Mouse (Mus musculus): ENCODE measurements around the gene Casp8. TPM values are rescaled to one million over a fixed set of nuclear protein-coding genes. Genes with fewer than 3 reads are reported as not detected.

Casp8 gene
- total RNA-seq (2012; rRNA removed) (15.1 and 15.2 TPM in 2 replicates), polyA plus RNA-seq (2012; ENCODE audit: insufficient read depth in 1 of 2, insufficient read length in 2 of 2, low read depth in 1 of 2, low replicate concordance in 2 of 2, missing spikeins in 1 of 2) (10 to 100 TPM in 1 of 2 experiments, not detected in 1; 17.5 TPM)

DNA sequence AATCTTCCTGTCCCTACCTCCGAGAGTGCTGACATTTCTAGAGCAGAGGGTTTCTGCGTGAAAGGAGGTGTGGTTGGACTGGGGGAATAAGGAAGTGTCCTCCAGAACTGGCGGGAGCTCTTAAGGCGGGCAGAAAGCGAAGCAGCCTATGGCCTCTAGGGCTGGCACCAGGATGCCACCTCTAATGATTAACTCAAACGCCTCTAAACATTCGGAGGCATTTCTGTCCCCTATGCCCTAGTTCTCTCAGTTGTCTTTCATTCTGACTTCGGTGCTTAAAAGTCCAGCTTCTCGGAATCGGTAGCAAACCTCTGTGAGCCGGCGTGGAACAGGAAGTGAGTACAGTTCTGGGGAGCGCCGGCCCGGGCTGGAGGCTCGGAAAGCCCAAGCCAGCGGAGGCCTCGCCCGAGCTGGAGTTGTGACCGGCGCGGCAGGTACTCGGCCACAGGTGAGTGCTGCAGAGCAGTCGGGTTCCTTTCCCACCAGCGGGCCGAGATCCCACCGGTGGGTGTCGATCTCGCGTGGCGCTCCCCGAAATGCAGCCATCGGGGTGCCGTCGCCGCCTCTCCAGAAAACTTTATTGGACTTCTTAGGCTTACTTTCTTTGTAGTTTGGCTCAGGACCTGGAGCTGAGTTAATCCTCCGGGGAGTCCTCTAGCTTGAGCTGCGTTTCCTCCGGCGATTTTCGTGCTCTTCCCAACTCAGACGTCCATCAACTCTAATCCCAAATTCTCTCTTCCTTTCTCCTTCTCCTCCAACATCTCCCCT is at the start of gene Casp8:
Casp8 (plus strand) TSS at position 84 of the 768 bp plus-strand sequence.
- H3K4me1 ChIP-seq (ENCODE audit: control insufficient read depth in 1 of 2, insufficient read depth in 2 of 2, low read length in 2 of 2), result peaks cover 0 to 9% of the 10 kb centered on the region in 2 experiments; a peak in 2 of 4 replicates
- H3K4me3 ChIP-seq (ENCODE audit: control insufficient read depth in 1 of 2, insufficient read depth in 1 of 2, low read depth in 2 of 2, low read length in 2 of 2), result peak within 1 kb of the TSS; percentile 63 to 80
- peak within 1 kb of the TSS; percentile 89 for H3K27ac ChIP-seq (ENCODE audit: control insufficient read depth, low read depth, low read length)
- H3K9me3 ChIP-seq (replicated peaks; ENCODE audit: insufficient read depth, low read length), result no peaks in the 10 kb centered on the region
- H3K9ac ChIP-seq (ENCODE audit: control insufficient read depth, low read depth, low read length, poor library complexity, severe bottlenecking), result peak within 1 kb of the TSS; percentile 88
- DNase-seq (ENCODE audit: low read depth, low spot score), result peak; percentile 93
- H3K79me2 ChIP-seq (ENCODE audit: control insufficient read depth, insufficient read depth, low read length, poor library complexity), result peaks cover 23% of the 10 kb centered on the region
- peaks cover 0 to 14% of the 10 kb centered on the region in 2 experiments; a peak in 2 of 4 replicates for H3K36me3 ChIP-seq (ENCODE audit: control insufficient read depth in 1 of 2, insufficient read depth in 2 of 2, low read length in 2 of 2)
- TF ChIP-seq MYB (IDR thresholded peaks at IDR 0.05; ENCODE audit: low read depth, low read length) (no peak), MAX (IDR thresholded peaks at IDR 0.05; ENCODE audit: low read length) (no peak; the same call in none of the 2 replicates), ZC3H11A (IDR thresholded peaks at IDR 0.05; ENCODE audit: low read depth, low read length) (no peak), NELFE (IDR thresholded peaks at IDR 0.05; ENCODE audit: low read depth, low read length) (peak; percentile 70), TBP (IDR thresholded peaks at IDR 0.05; ENCODE audit: low read depth, low read length) (peak; percentile 83), MXI1 (IDR thresholded peaks at IDR 0.05; ENCODE audit: low read depth, low read length) (no peak; the same call in 1 of the 2 replicates), TCF12 (IDR thresholded peaks at IDR 0.05; ENCODE audit: low read depth, low read length) (peak; percentile 30; the same call in 1 of the 2 replicates), BHLHE40 (IDR thresholded peaks at IDR 0.05; ENCODE audit: borderline replicate concordance, low read depth, low read length) (no peak), POLR2A (IDR thresholded peaks at IDR 0.05; ENCODE audit: control insufficient read depth in 1 of 2, insufficient read depth in 1 of 2, low read depth in 1 of 2, low read length in 2 of 2, poor library complexity in 1 of 2) (peak; percentile 59 to 85; a peak in 3 of 4 replicates), ZNF384 (IDR thresholded peaks at IDR 0.05; ENCODE audit: low read depth, low read length) (no peak), TAL1 (IDR thresholded peaks at IDR 0.05; ENCODE audit: low read length) (no peak), POLR2AphosphoS2 (IDR thresholded peaks at IDR 0.05; ENCODE audit: low read length) (peak; percentile 36; the same call in 1 of the 2 replicates), EP300 (IDR thresholded peaks at IDR 0.05; ENCODE audit: low read depth in 1 of 2, low read length in 2 of 2) (no peak), UBTF (IDR thresholded peaks at IDR 0.05; ENCODE audit: borderline replicate concordance, insufficient read depth, low read depth, low read length) (no peak), RAD21 (IDR thresholded peaks at IDR 0.05; ENCODE audit: low read depth, low read length) (no peak), SMC3 (IDR thresholded peaks at IDR 0.05; ENCODE audit: low read depth, low read length) (no peak), HCFC1 (IDR thresholded peaks at IDR 0.05; ENCODE audit: low read depth, low read length) (peak; percentile 19; the same call in 1 of the 2 replicates), CHD2 (IDR thresholded peaks at IDR 0.05; ENCODE audit: low read length) (no peak), E2F4 (IDR thresholded peaks at IDR 0.05; ENCODE audit: borderline replicate concordance, low read depth, low read length) (peak; percentile 90), ETS1 (IDR thresholded peaks at IDR 0.05; ENCODE audit: low read depth, low read length) (no peak), JUND (IDR thresholded peaks at IDR 0.05; ENCODE audit: low read depth, low read length) (no peak), ELF1 (IDR thresholded peaks at IDR 0.05; ENCODE audit: low read depth, low read length) (peak; percentile 83), SIN3A (IDR thresholded peaks at IDR 0.05; ENCODE audit: low read length) (peak; percentile 75), USF2 (IDR thresholded peaks at IDR 0.05; ENCODE audit: borderline replicate concordance in 1 of 2, insufficient read depth in 1 of 2, low read depth in 1 of 2, low read length in 2 of 2) (no peak), POLR2AphosphoS5 (IDR thresholded peaks at IDR 0.05; ENCODE audit: borderline replicate concordance, low read depth, low read length) (no peak), CTCF (IDR thresholded peaks at IDR 0.05 in 2 of 3, conservative IDR thresholded peaks at IDR 0.05 in 1 of 3; ENCODE audit: control insufficient read depth in 1 of 3, insufficient read depth in 1 of 3, low read depth in 2 of 3, low read length in 3 of 3, poor library complexity in 1 of 3, severe bottlenecking in 1 of 3) (0 out of 6 replicates have a peak, but pooled peaks of 1 of the 3 experiments have one; percentile 8)
- H3K27me3 ChIP-seq (ENCODE audit: control insufficient read depth in 1 of 2, insufficient read depth in 2 of 2, low read length in 2 of 2), result no peaks in the 10 kb centered on the region

Measured in MEL (cell line).